Mouse (Mus musculus) T-cell, adult 66 days (primary cell): ENCODE data around the gene Rnaseh2a. TPM values are rescaled to one million over a fixed set of nuclear protein-coding genes. Genes with fewer than 3 reads are reported as not detected.

Experiments used
- total RNA-seq, 2 experiments: library from RNA; stranded (reverse); gene quantifications; 3 replicates in 1 of 2; 4 replicates in 1 of 2; pipeline ENCODE4 v1.2.4; 2023

Gene Rnaseh2a
- total RNA-seq, result 10 to 100 TPM; 29.4 to 43.7 TPM

GRCm38 (mm10) chr8:84969241-84970134 is at the start of gene Rnaseh2a, which contains the start of the genes Gm49661 and Prdx2:
Gene Rnaseh2a (minus strand): TSS chr8:84969767.
Gene Gm49661 (minus strand): TSS chr8:84969433.
Gene Prdx2 (plus strand): TSS chr8:84969587.

GRCm38 (mm10) chr8:85014431-85014830 is 44.9 kb upstream of the Rnaseh2a start, which contains the start of gene Best2:
Gene Best2 (minus strand): TSS chr8:85014531.

GRCm38 (mm10) chr8:84990349-84990748 is 20.8 kb upstream of the Rnaseh2a start, which contains the start of gene Hook2:
Gene Hook2 (plus strand): TSS chr8:84990603.

GRCm38 (mm10) chr8:84978248-84978940 is 8.8 kb upstream of the Rnaseh2a start, which contains the start of gene Junb:
Gene Junb (minus strand): TSS chr8:84978718.

GRCm38 (mm10) chr8:84946528-84947240 is 22.9 kb downstream of the Rnaseh2a start, which contains the start of gene Rtbdn:
Gene Rtbdn (plus strand): TSS chr8:84946991.

GRCm38 (mm10) chr8:84936962-84937546 is 32.5 kb downstream of the Rnaseh2a start, which contains the start of gene Mast1:
Gene Mast1 (minus strand): TSS chr8:84937359.

GRCm38 (mm10) chr8:84908421-84909161 is 61.0 kb downstream of the Rnaseh2a start, which contains the start of gene Dnase2a:
Gene Dnase2a (plus strand): TSS chr8:84908560.

Other genes with a start within 250 kb of the Rnaseh2a start
- 10 to 100 TPM; 10.2 to 13.2 TPM for gene G430095P16Rik, start 246.8 kb downstream of the Rnaseh2a start, total RNA-seq
- 10 to 100 TPM in 1 of 2 experiments, 1 to 10 TPM in 1; 9.5 to 14.2 TPM for gene Nfix, start 169.4 kb downstream of the Rnaseh2a start, total RNA-seq
- gene Dand5, start 146.9 kb downstream of the Rnaseh2a start, total RNA-seq, result 1 to 10 TPM; 4.3 TPM
- 10 to 100 TPM; 17.9 to 19.1 TPM for gene Gadd45gip1, start 138.2 kb downstream of the Rnaseh2a start, total RNA-seq
- gene Rad23a, start 129.1 kb downstream of the Rnaseh2a start, total RNA-seq, result 10 to 100 TPM; 66.8 to 83.2 TPM
- gene Calr, start 122.8 kb downstream of the Rnaseh2a start, total RNA-seq, result 100 to 1,000 TPM; 469 to 498 TPM
- 10 to 100 TPM; 82.8 to 83.0 TPM for gene Farsa, start 112.8 kb downstream of the Rnaseh2a start, total RNA-seq
- 1 to 10 TPM; 3.1 to 6.1 TPM for gene Syce2, start 97.7 kb downstream of the Rnaseh2a start, total RNA-seq
- gene Gcdh, start 75.8 kb downstream of the Rnaseh2a start, total RNA-seq, result 10 to 100 TPM; 24.0 to 27.5 TPM
- 1 to 10 TPM; 1.5 to 3.6 TPM for gene Klf1, start 67.8 kb downstream of the Rnaseh2a start, total RNA-seq
- gene Dnase2a, start 61.2 kb downstream of the Rnaseh2a start, total RNA-seq, result 10 to 100 TPM in 1 of 2 experiments, 1 to 10 TPM in 1; 7.9 to 10.2 TPM
- under 1 TPM; 0.24 to 0.41 TPM for gene Mast1, start 32.4 kb downstream of the Rnaseh2a start, total RNA-seq
- gene Rtbdn, start 22.8 kb downstream of the Rnaseh2a start, total RNA-seq, result not detected
- gene Gm49661, start 334 bp downstream of the Rnaseh2a start, total RNA-seq, result not detected
- 10 to 100 TPM; 55.9 to 62.7 TPM for gene Prdx2, start 180 bp downstream of the Rnaseh2a start, total RNA-seq
- gene Junb, start 9.0 kb upstream of the Rnaseh2a start, total RNA-seq, result 1,000 to 10,000 TPM in 1 of 2 experiments, 100 to 1,000 TPM in 1; 984 to 1,316 TPM
- 1 to 10 TPM; 3.6 to 4.5 TPM for gene Hook2, start 20.8 kb upstream of the Rnaseh2a start, total RNA-seq
- not detected for gene Best2, start 44.8 kb upstream of the Rnaseh2a start, total RNA-seq
- 10 to 100 TPM; 54.4 to 59.1 TPM for gene Asna1, start 55.5 kb upstream of the Rnaseh2a start, total RNA-seq
- 100 to 1,000 TPM; 172 to 188 TPM for gene Trir, start 57.1 kb upstream of the Rnaseh2a start, total RNA-seq
- gene Tnpo2, start 67.1 kb upstream of the Rnaseh2a start, total RNA-seq, result 10 to 100 TPM; 69.8 to 78.0 TPM
- gene Fbxw9, start 90.3 kb upstream of the Rnaseh2a start, total RNA-seq, result 10 to 100 TPM; 14.6 to 16.2 TPM
- not detected for gene Gm5741, start 98.2 kb upstream of the Rnaseh2a start, total RNA-seq
- gene Dhps, start 102.0 kb upstream of the Rnaseh2a start, total RNA-seq, result 100 to 1,000 TPM in 1 of 2 experiments, 10 to 100 TPM in 1; 84.0 to 107 TPM
- gene Wdr83os, start 111.0 kb upstream of the Rnaseh2a start, total RNA-seq, result 10 to 100 TPM; 54.2 to 62.3 TPM
- gene Wdr83, start 111.5 kb upstream of the Rnaseh2a start, total RNA-seq, result 10 to 100 TPM; 13.1 to 20.0 TPM
- gene Man2b1, start 113.5 kb upstream of the Rnaseh2a start, total RNA-seq, result 100 to 1,000 TPM; 108 to 116 TPM
- gene Zfp791, start 153.3 kb upstream of the Rnaseh2a start, total RNA-seq, result not detected
- not detected for gene Cks1brt, start 182.2 kb upstream of the Rnaseh2a start, total RNA-seq